In the genomic region with DNA sequence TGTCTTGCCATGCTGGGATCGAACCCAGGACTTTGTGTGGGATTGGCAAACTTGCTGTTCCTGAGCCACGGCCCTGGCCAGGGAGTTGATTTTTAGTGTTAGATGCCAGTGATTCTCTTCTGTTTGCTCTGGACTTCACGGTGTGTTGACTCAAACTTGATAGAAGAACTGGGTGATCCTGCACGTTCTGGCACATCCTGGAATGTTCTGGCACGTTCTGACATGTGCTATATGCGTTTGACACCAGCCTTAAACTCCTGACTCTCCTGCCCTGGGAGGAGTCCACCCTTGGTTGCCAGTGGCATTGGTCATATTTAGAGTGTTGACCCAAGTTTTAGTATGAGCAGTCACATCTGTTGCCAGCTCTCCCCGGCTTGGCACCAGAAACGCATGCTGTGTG, we compare ENCODE assay signal across 24 mouse cellular contexts. TPM values are rescaled to one million over a fixed set of nuclear protein-coding genes. Genes with fewer than 3 reads are reported as not detected.
"Had no signal": no experiment of that assay in that cellular context is flagged by ENCODE, and none has a peak within 500 bp of the region (broad histone marks: within the 10 kb centered on the region; RNA-seq: fewer than 3 reads in every experiment).

No protein-coding gene starts in this region.

- H3K4me3 ChIP-seq: limb, embryonic 12.5 days; limb, embryonic 15.5 days; liver, embryonic 15.5 days; lung, embryonic 15.5 days; megakaryocyte, embryonic 14.5 days; midbrain, embryonic 10.5 days; midbrain, embryonic 13.5 days; myocyte; neural tube, embryonic 13.5 days; stomach, embryonic 15.5 days had no signal

- ATAC-seq: hindbrain, postnatal 0 days; inflammation-experienced regulatory T-cells, adult 6 months; intestine, embryonic 16.5 days; midbrain, embryonic 13.5 days; midbrain, embryonic 16.5 days had no signal

- H3K4me2 ChIP-seq: limb, embryonic 12.5 days; limb, embryonic 15.5 days; liver, embryonic 15.5 days; lung, embryonic 15.5 days; midbrain, embryonic 13.5 days; neural tube, embryonic 13.5 days; stomach, embryonic 15.5 days had no signal

- H3K9me3 ChIP-seq: limb, embryonic 12.5 days; limb, embryonic 15.5 days; liver, embryonic 15.5 days; lung, embryonic 15.5 days; megakaryocyte, embryonic 14.5 days; midbrain, embryonic 10.5 days; midbrain, embryonic 13.5 days; neural tube, embryonic 13.5 days; stomach, embryonic 15.5 days had no signal

- H3K4me1 ChIP-seq: limb, embryonic 12.5 days; stomach, embryonic 15.5 days had no signal

- H3K9ac ChIP-seq: limb, embryonic 12.5 days; limb, embryonic 15.5 days; liver, embryonic 15.5 days; lung, embryonic 15.5 days; midbrain, embryonic 13.5 days; neural tube, embryonic 13.5 days; stomach, embryonic 15.5 days had no signal

- H3K27ac ChIP-seq: hindbrain, postnatal 0 days; limb, embryonic 12.5 days; limb, embryonic 15.5 days; liver, embryonic 15.5 days; lung, embryonic 15.5 days; midbrain, embryonic 10.5 days; midbrain, embryonic 13.5 days; neural tube, embryonic 13.5 days; stomach, embryonic 15.5 days had no signal

- DNase-seq: kidney, adult 18-20 months; kidney, adult 9 months; kidney, postnatal 14 days; kidney, postnatal 4 days; left cerebral cortex, postnatal 4 days; lung, postnatal 36 days; retina, postnatal 1 day; right cerebral cortex, postnatal 25 days; spleen, adult 18-20 months; thymus, postnatal 25 days had no signal

- H3K27me3 ChIP-seq: limb, embryonic 12.5 days; liver, embryonic 15.5 days; lung, embryonic 15.5 days; midbrain, embryonic 13.5 days; neural tube, embryonic 13.5 days; stomach, embryonic 15.5 days had no signal

RNA-seq across cellular contexts. Expression of a gene that starts 17.5 kb away (rescaled TPM):
- polyA plus RNA-seq: inflammation-experienced regulatory T-cells, adult 6 months had no signal
